Mouse (Mus musculus): ENCODE measurements around the gene Dnajc15. TPM values are rescaled to one million over a fixed set of nuclear protein-coding genes. Genes with fewer than 3 reads are reported as not detected.

The Dnajc15 gene
- total and polyA plus RNA-seq, 2 experiments, result 5.3 to 10.1 TPM

- no peaks in the 10 kb centered on the region for H3K36me3 ChIP-seq (ENCODE audit: control insufficient read depth, insufficient read depth, low read length)
- no peak overlapping the region for H3K4me3 ChIP-seq (ENCODE audit: insufficient read depth, low read depth, low read length)
- 82% methylated on average over 4 of the region's 4 CpGs for WGBS
- no peak for TF ChIP-seq CTCF (IDR thresholded peaks at IDR 0.05; ENCODE audit: low read depth, low read length)
- H3K9ac ChIP-seq (ENCODE audit: low read depth, low read length), result no peak overlapping the region
- H3K27ac ChIP-seq (replicated peaks; ENCODE audit: insufficient read depth, low read depth, low read length), result no peak overlapping the region
- no peak for DNase-seq (ENCODE audit: extremely low read depth, low read depth, low spot score)
- no peaks in the 10 kb centered on the region for H3K79me2 ChIP-seq (ENCODE audit: control insufficient read depth, insufficient read depth, low read length)
- no peaks in the 10 kb centered on the region for H3K4me1 ChIP-seq (ENCODE audit: control insufficient read depth, insufficient read depth, low read length)
- H3K27me3 ChIP-seq (ENCODE audit: control insufficient read depth, insufficient read depth, low read length), result no peaks in the 10 kb centered on the region
Observed at GRCm38 (mm10) chr14:77807836-77808235, 67.1 kb downstream of the Dnajc15 start.

- Histone ChIP-seq H3K79me2 (ENCODE audit: control insufficient read depth, insufficient read depth, low read length) (no peaks in the 10 kb centered on the region), H3K27me3 (ENCODE audit: control insufficient read depth, insufficient read depth, low read length) (no peaks in the 10 kb centered on the region), H3K9ac (ENCODE audit: low read depth, low read length) (no peak overlapping the region), H3K4me3 (ENCODE audit: insufficient read depth, low read depth, low read length) (no peak overlapping the region), H3K36me3 (ENCODE audit: control insufficient read depth, insufficient read depth, low read length) (no peaks in the 10 kb centered on the region), H3K4me1 (ENCODE audit: control insufficient read depth, insufficient read depth, low read length) (no peaks in the 10 kb centered on the region), H3K27ac (replicated peaks; ENCODE audit: insufficient read depth, low read depth, low read length) (no peak overlapping the region)
- TF ChIP-seq CTCF (IDR thresholded peaks at IDR 0.05; ENCODE audit: low read depth, low read length), result no peak
- no peak for TF ChIP-seq POLR2A (IDR thresholded peaks at IDR 0.05; ENCODE audit: extremely low read depth, insufficient read depth, low read length)
- 74% methylated on average over 5 of the region's 5 CpGs for WGBS
- DNase-seq (ENCODE audit: extremely low read depth, low read depth, low spot score), result no peak
Observed at GRCm38 (mm10) chr14:77806345-77806744, 68.6 kb downstream of the Dnajc15 start.

GRCm38 (mm10) chr14:77802268-77802630 lies 72.7 kb downstream of the Dnajc15 start:
- no peaks in the 10 kb centered on the region for H3K79me2 ChIP-seq (ENCODE audit: control insufficient read depth, insufficient read depth, low read length)
- no peak overlapping the region for H3K27ac ChIP-seq (replicated peaks; ENCODE audit: insufficient read depth, low read depth, low read length)
- no peaks in the 10 kb centered on the region for H3K27me3 ChIP-seq (ENCODE audit: control insufficient read depth, insufficient read depth, low read length)
- no peak for DNase-seq (ENCODE audit: extremely low read depth, low read depth, low spot score)
- TF ChIP-seq POLR2A (IDR thresholded peaks at IDR 0.05; ENCODE audit: extremely low read depth, insufficient read depth, low read length) (no peak), CTCF (IDR thresholded peaks at IDR 0.05; ENCODE audit: low read depth, low read length) (no peak)
- 70% methylated on average over 5 of the region's 5 CpGs for WGBS
- H3K9ac ChIP-seq (ENCODE audit: low read depth, low read length), result no peak overlapping the region
- no peaks in the 10 kb centered on the region for H3K4me1 ChIP-seq (ENCODE audit: control insufficient read depth, insufficient read depth, low read length)
- H3K36me3 ChIP-seq (ENCODE audit: control insufficient read depth, insufficient read depth, low read length), result no peaks in the 10 kb centered on the region
- H3K4me3 ChIP-seq (ENCODE audit: insufficient read depth, low read depth, low read length), result no peak overlapping the region

- 87% methylated on average over 17 of the region's 17 CpGs for WGBS
- Histone ChIP-seq H3K4me3 (ENCODE audit: insufficient read depth, low read depth, low read length) (no peak overlapping the region), H3K27me3 (ENCODE audit: control insufficient read depth, insufficient read depth, low read length) (no peaks in the 10 kb centered on the region), H3K9ac (ENCODE audit: low read depth, low read length) (no peak overlapping the region), H3K4me1 (ENCODE audit: control insufficient read depth, insufficient read depth, low read length) (no peaks in the 10 kb centered on the region), H3K36me3 (ENCODE audit: control insufficient read depth, insufficient read depth, low read length) (no peaks in the 10 kb centered on the region), H3K27ac (replicated peaks; ENCODE audit: insufficient read depth, low read depth, low read length) (no peak overlapping the region), H3K79me2 (ENCODE audit: control insufficient read depth, insufficient read depth, low read length) (no peaks in the 10 kb centered on the region)
- no peak for TF ChIP-seq POLR2A (IDR thresholded peaks at IDR 0.05; ENCODE audit: extremely low read depth, insufficient read depth, low read length)
- no peak for TF ChIP-seq CTCF (IDR thresholded peaks at IDR 0.05; ENCODE audit: low read depth, low read length)
- DNase-seq (ENCODE audit: extremely low read depth, low read depth, low spot score), result no peak
Observed at GRCm38 (mm10) chr14:77801571-77802267, 73.2 kb downstream of the Dnajc15 start.

GRCm38 (mm10) chr14:77796506-77796905 lies 78.4 kb downstream of the Dnajc15 start:
- Histone ChIP-seq H3K79me2 (ENCODE audit: control insufficient read depth, insufficient read depth, low read length) (no peaks in the 10 kb centered on the region), H3K9ac (ENCODE audit: low read depth, low read length) (no peak overlapping the region), H3K36me3 (ENCODE audit: control insufficient read depth, insufficient read depth, low read length) (no peaks in the 10 kb centered on the region), H3K4me1 (ENCODE audit: control insufficient read depth, insufficient read depth, low read length) (no peaks in the 10 kb centered on the region), H3K27ac (replicated peaks; ENCODE audit: insufficient read depth, low read depth, low read length) (no peak overlapping the region), H3K4me3 (ENCODE audit: insufficient read depth, low read depth, low read length) (no peak overlapping the region), H3K27me3 (ENCODE audit: control insufficient read depth, insufficient read depth, low read length) (no peaks in the 10 kb centered on the region)
- TF ChIP-seq CTCF (IDR thresholded peaks at IDR 0.05; ENCODE audit: low read depth, low read length) (no peak), POLR2A (IDR thresholded peaks at IDR 0.05; ENCODE audit: extremely low read depth, insufficient read depth, low read length) (no peak)
- WGBS, result 88% methylated on average over 4 of the region's 4 CpGs
- DNase-seq (ENCODE audit: extremely low read depth, low read depth, low spot score), result no peak

GRCm38 (mm10) chr14:77795240-77795639 lies 79.7 kb downstream of the Dnajc15 start:
- no peaks in the 10 kb centered on the region for H3K4me1 ChIP-seq (ENCODE audit: control insufficient read depth, insufficient read depth, low read length)
- no peaks in the 10 kb centered on the region for H3K79me2 ChIP-seq (ENCODE audit: control insufficient read depth, insufficient read depth, low read length)
- DNase-seq (ENCODE audit: extremely low read depth, low read depth, low spot score), result peak; percentile 50
- H3K27ac ChIP-seq (replicated peaks; ENCODE audit: insufficient read depth, low read depth, low read length), result no peak overlapping the region
- WGBS, result 73% methylated on average over 5 of the region's 5 CpGs
- H3K27me3 ChIP-seq (ENCODE audit: control insufficient read depth, insufficient read depth, low read length), result no peaks in the 10 kb centered on the region
- H3K9ac ChIP-seq (ENCODE audit: low read depth, low read length), result no peak overlapping the region
- H3K36me3 ChIP-seq (ENCODE audit: control insufficient read depth, insufficient read depth, low read length), result no peaks in the 10 kb centered on the region
- H3K4me3 ChIP-seq (ENCODE audit: insufficient read depth, low read depth, low read length), result no peak overlapping the region
- TF ChIP-seq POLR2A (IDR thresholded peaks at IDR 0.05; ENCODE audit: extremely low read depth, insufficient read depth, low read length) (no peak), CTCF (IDR thresholded peaks at IDR 0.05; ENCODE audit: low read depth, low read length) (no peak)

Measured in liver, adult 2 months (tissue).